Mouse (Mus musculus) fibroblast of lung, adult 2 months (primary cell): ENCODE data around the gene Ugt1a1.
"Not testable (repeated sequence)": the region's sequence is repeated elsewhere in the genome, so short reads cannot be mapped to it uniquely, and the experiment has no call there.

Experiments
- DNase-seq: peaks from one replicate; pipeline ENCODE4 v3.0.0-alpha.2; 2011; ENCODE audit warnings: low read depth

The Ugt1a1 gene

DNA sequence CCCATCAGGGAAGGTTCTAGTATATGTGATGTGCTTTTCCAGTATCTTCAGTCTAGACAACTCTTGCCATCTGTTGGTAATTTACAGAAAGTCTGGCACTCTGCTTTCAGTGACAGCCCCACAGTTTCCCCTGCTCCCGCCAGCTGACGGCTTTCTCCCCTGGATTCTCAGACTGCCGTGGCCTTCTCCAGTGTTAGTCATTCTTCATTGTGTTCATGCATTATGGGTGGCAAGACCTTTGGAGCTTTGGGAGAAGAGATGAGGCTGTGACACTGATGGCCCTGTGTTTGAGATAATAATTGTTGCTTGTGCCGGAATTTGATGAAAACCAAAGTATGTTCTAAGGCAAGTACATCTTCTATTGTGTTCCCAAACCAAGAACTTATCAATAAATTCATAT is 6.8 kb downstream of the Ugt1a1 start:
- no peak for DNase-seq

- no peak for DNase-seq
Observed at GRCm38 (mm10) chr1:88219054-88219453, 7.3 kb downstream of the Ugt1a1 start.

DNA sequence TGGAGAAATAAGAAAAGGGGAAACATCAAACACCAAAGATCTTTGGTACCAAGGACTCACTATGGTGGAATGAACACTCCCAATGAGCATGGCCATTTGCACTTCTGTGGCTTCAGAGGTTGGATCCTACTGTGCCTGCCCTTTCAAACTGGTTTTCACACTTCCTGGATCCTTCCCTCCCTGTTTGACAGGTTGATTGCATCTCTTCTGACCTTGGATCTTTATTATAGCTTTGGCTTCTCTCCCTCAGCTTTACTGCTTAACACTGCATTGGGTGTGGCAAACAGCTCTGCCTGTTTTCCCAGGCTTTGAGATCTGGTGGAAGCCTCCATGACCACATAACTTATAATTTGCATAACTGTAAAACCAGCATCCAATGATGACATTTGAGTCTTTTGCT is 8.6 kb downstream of the Ugt1a1 start:
- DNase-seq = no peak

DNA sequence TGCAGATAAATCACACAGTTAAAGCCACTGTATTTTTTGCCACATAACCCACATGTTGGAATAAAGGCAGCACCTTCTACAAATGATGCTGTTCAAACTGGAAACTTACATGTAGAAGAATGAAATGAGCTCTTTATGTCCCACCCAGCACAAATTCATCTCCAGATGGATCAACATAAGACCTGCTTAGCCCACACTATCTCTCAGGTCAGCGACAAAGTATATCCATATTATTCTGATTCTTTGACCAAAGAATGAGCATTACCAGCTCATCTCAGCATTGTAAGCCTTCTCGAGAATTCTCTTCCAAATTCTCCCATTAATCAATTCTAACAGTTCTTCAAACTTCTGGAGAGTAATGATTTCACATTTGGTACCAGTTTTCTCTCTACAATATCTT is 10.5 kb downstream of the Ugt1a1 start:
- no peak for DNase-seq

DNA sequence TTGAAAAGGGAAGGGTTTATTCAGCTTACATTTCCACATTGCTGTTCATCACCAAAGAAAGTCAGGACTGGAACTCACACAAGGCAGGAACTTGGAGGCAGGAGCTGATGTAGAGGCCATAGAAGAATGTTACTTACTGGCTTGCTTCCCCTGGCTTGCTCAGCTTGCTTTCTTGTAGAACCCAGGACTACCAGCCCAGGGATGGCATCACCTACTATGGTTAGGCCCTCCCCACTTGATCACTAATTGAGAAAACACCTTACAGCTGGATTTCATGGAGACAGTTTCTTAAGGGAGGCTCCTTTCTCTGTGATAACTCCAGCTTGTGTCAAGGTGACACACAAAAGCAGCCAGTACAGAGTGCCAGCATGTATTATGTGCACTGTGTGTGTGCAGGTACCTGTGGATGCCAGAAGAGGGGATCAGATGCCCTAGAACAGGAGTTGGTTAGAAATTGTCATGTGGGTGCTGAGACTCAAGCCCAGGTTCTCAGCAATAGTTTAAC is 11.3 kb downstream of the Ugt1a1 start:
- not testable (repeated sequence) for DNase-seq

DNA sequence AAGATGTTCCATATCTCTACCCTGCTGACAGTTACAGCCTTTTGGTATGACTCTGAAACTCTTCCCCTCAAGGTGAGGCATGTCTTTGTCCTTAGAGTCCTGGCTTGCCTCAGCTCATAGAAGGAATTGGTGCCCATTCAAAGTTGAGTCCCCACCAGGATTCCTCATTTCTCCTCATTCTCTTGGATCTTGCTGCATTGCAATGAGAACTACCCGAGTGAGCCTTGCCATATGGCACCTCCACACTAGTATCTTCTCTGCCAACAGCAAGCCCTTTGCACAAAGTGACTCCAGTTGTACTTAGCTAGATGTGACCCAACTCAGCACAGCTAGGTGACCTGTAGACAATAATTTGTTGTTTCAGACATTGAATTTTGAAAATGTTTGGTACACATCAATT is 11.8 kb downstream of the Ugt1a1 start:
- DNase-seq = no peak

GRCm38 (mm10) chr1:88224029-88224776 is 12.4 kb downstream of the Ugt1a1 start:
- no peak for DNase-seq

DNA sequence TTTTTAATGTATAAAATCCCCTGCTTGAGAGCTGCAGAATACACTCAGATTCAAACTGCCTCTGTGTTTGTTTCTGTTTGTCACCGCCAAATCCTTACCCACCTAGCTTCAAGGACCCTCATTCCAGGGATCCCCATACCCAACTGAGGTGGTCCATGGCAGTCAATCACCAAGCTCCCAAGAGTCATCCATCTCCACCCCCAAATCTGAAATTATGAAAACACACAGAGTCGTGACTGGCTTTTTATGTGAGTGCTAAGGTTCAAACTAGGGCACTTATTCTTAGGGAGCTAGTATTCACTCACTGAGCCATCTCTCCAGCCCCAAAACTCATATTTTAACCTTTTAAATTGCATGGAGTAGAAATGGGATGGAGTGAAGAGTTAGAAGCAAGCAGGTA is 13.5 kb downstream of the Ugt1a1 start:
- not testable (repeated sequence) for DNase-seq

GRCm38 (mm10) chr1:88225741-88226140 is 14.0 kb downstream of the Ugt1a1 start:
- no peak for DNase-seq

DNA sequence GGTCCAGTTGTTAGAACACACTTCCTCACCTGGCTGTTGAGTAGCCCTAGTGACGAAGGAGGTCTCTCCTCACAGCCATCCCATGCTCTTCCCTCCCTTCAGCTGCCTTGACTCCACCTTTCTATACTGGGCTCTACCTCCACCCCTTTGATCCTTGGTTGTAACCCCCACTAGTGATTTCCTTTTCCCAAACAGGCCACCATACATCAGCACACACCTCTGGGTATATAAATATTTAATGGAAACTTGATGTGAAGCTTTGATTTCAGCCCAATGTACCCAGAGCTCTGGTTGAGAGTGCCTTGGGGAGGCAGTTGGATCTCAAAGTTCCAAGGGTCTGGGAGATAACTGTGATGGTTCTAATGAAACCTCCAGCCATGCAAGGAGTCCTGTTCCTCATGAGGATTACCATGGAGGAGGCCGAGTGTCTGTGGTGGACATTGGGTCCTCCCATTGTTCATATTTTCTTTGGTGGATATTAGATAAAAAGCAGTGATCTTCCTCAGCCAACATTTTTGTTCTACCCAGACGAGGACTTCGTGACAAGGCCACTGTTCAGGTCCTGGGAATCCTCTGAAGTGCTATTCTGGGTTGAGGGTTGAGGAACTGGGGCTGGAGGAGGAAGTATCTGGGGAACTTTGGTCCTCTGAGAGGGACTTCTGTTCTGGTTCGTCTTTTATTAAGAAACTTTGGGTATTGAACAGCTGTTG is 15.1 kb downstream of the Ugt1a1 start, which contains the start of gene Mroh2a:
Mroh2a (plus strand) TSS at position 317 of the 710 bp plus-strand sequence.
- DNase-seq = no peak

DNA sequence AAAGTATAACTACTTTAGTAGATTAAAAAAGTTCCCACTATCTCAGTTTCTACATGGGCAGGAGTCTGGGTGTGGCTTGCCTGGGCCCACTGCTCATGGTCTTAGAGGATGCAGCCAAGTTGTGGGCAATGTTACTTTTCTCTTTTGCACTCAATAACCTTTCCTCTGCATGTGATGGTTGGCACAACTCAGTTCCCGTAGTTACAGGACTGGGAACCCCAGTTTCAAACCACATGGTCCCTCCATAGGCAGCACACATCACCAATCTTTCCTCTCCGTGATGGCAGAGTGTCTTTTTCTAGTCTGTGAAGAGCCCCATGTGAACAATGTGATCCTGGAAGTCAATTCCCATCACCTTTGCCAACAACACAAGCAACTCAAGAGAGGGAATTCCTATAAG is 15.7 kb downstream of the Ugt1a1 start:
- DNase-seq = no peak

DNA sequence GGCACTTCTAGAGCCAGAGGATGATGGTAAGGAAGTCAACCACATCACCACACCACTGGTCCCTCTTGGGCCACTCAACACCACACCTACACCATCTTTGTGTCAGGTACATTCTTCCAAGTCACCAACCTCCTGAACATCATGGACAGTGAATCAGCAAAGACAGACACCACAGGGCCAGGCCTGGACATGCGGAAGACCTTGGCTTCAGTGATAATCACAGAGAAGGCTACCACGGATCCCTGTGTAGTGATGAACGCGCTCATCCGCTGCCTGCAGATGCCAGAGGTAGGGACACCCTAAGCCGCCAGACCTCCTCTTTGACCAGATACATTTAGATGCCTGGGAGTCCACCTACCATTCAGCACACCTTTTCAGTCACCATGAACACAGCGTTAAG is 16.4 kb downstream of the Ugt1a1 start:
- no peak for DNase-seq

- DNase-seq = no peak
Observed at GRCm38 (mm10) chr1:88229566-88229965, 17.8 kb downstream of the Ugt1a1 start.

- DNase-seq = no peak
Observed at GRCm38 (mm10) chr1:88229986-88230385, 18.2 kb downstream of the Ugt1a1 start.

DNA sequence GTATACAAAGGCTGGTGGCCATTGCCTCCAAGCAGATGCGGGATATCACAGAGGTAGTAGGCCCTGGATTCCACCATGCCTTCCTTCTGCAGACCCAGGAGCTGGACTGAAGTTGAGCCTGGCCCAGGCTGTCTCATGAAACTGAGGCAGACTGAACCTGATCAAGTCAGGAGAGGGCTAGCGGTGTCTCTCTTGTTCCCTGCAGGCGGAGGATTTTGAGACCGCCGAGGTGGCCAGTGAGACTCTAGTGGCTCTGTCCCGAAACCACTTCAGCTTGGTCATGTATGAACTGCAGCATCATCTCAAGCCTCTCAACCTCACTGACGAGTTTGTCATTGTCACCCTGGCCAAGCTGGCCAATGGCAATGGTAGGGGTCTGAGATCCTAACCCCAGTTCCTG is 18.7 kb downstream of the Ugt1a1 start:
- DNase-seq = no peak

DNA sequence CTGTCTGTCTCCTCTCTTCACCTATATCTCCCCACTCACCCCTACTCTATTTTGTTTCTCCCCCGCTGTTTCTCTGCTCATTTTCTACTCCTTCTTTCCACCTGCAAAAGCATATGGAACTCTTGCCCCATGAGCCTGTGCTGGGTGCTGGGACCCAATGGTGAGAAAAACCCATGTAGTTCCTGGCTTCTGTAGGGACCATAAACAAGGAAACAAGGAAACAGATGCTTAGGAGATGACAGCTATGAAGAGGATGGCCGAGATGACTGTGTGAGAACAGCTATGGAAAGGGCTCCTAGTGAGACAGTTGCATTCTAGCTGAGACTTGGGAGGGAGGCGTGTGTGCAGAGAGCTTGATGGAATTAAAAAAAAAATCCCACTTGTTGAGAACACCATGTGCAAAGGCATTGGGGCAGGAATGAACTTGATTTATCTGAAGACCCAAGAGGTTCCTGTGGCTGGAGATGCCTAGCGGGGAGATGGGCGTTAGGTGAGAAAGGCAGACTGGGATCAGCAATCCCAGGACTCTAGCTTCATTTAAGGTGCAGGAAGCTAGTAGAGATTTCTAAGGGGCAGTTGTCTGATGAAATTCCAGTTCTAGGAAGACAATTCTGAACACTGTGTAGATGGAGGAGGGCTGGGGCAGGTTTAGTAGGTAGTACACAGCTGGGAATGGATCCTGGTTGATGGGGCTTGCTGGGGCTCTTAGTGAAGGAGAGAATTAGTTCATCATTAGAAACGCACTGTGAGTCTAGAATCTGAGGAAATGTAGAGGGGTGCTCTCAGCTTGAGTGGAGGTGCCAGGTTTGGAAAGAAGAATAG is 19.4 kb downstream of the Ugt1a1 start:
- no peak for DNase-seq

- DNase-seq = no peak
Observed at GRCm38 (mm10) chr1:88231803-88232499, 20.2 kb downstream of the Ugt1a1 start.

DNA sequence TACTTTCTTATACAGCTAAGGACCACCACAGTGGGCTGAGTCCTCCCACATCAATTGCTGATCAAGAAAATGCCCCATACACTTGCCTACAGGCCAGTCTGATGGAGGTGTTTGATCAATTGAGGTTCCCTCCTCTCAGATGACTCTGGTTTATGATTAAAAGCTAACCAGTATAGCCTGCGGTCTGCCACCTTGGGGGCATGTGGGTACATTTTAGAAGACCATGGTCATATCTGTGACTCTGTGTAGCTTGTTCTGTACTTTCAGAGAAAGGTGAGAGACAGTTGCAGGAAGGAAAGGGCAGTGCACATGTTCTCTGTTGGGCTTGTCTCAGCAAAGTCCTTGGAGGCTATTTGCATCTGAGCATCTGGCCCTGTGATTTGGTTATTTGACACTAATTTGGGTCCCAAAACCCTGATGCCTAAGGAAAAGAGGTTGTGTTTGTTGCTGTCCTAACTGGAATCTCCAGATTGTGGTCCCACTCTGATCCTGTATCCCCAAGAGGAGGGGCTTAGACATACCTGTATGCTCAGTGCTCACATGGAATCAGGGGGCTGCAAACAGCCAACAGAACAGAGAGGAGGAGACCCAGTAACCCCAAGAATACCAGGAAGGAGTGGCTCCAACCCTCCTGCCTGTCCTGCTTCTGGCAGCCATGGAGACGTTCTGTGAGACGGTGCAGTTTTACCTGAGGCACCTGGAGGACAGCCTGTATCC is 21.1 kb downstream of the Ugt1a1 start:
- DNase-seq = no peak

- no peak for DNase-seq
Observed at GRCm38 (mm10) chr1:88233421-88234247, 21.9 kb downstream of the Ugt1a1 start.

GRCm38 (mm10) chr1:88234248-88234610 is 22.5 kb downstream of the Ugt1a1 start:
- DNase-seq = no peak
